Mouse (Mus musculus) MN1 (cell line): Measurements from ENCODE around the gene Bap1.

ENCODE experiments used
- DNase-seq: peaks from one replicate; pipeline ENCODE4 v3.0.0-alpha.2; 2016; ENCODE audit warnings: low spot score

The Bap1 gene

DNA sequence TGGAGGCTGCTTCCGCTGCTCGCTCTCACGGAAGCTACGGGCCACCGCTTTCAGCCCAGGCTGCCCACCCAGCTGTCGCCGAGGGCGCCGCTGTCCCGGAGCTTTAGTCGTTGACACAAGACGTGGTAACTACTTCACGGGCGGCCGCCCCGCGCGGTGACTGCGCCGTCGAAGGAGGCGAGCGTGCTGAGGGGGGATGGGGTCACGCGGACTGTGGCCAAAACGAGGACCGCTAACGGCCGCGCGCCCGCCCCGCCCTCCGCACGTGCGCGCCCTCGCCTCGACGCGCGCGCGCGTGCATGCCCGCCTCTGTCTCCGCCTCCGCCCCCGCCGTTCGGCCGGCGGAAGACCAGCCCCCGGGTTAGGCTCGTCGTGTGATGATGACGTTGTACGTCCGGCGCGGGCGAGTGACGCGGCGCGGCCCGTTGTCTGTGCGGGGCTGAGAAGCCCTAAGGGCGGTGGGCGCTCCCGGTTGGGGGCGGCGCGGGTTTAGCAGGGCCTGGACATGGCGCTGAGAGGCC, at the start of gene Bap1, which contains the start of gene Phf7:
Gene Bap1, plus strand, starts transcription at position 367 of the 521 bp plus-strand sequence.
Gene Phf7, minus strand, starts transcription at position 234 of the 521 bp plus-strand sequence.
- DNase-seq = peak; percentile 96

DNA sequence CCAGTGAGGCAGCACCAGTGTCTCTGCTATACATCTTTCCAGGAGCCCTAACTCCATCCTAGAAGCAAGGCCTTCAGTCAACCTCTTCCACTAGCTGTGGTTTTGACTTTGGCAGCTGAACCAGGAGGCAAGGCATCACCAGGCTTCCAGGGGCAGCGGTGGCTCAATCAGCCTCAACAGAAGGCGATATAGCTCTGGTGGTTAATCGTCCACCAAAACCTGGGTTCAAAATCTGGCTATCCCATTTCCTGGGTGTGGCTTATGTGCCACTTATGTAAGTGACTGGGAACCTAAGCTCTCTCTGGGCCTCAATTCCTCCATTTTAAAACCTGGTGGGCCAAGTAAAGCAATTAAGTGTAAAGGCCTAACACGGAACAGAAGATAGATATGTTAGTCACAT, 46.4 kb upstream of the Bap1 start:
- no peak for DNase-seq

DNA sequence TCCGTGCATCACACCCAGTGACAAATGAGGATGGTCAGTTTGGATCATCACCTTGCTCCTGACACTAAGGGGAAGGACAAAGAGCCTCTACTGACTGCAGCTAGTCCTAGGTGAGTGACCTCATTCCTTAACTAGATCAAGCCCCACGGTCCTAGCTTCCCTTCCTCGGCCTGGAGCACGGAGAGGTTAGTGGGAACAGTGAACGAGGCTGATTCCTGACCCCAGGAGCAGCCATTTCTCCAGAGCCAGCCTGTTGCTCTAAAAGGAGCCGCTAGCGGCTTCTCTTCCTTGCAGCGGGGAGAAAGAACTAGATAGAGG, 46.0 kb upstream of the Bap1 start:
- peak; percentile 64 for DNase-seq

DNA sequence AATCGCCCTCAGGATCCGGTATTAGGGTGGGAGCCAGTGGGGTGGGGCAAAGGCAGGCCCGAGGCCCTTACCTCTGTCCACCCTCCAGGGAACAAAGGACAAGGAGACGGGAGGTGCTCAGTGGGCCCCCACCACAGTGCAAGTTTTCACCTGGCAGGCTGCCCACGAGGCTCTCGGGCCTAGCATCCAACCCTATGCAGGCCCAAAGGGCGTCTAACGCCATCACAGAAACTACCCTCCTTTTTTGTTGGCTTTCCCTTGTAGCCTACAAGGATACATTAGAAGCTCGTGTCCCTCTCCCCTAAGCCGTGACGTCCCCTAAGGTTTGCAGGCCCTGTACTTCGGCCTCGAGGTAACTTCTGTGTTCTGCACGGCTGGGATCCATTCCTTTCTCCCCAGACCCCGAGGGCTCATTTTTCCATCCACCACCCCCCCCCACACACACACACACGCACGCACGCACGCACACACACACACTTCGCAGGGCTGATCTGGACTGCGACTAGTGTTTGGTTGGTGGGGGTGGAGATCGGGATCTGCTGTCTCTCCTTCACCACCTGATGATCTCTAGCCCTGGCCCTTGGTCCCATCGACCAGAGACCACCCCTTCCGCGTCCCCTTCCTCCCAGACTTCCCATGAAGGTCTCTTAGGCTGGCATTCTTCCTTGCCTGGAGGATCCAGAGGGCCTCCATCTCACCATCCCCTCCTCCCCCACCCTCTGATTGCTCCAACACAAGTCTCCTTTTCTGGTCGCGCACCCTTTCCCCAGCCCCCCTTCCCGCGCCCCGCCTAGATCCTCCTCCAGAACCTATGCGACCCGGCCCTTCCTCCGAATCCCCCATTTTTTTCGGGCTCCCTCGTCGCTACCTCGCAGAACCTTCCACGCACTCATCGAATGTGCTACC, 45.4 kb upstream of the Bap1 start:
- DNase-seq = peak; percentile 49

DNA sequence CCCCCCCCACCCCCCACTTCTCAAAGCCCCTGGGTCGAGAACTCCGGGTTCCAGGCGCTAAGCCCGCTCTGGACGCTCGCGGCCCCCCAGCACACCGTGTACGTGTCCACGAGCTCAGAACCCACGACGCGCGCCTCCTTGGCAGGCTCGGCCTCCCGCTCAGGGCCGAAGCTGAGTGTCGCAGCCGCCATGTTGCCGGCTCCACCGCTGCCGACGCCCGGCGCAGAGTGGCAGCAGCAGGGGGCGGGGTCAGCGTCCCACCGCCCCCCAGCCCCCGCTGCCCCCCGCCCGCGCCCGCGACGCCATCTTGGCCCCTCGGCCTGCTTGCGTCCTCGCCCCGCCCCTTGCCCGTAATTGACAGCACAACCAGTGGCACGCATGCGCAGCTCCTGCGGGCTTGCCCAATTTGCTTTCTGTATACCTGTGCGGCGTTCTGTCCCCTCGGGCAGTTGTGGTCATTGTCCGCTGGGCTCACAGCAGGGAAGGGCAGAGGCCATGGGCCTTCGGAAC, 44.7 kb upstream of the Bap1 start:
- peak; percentile 95 for DNase-seq

DNA sequence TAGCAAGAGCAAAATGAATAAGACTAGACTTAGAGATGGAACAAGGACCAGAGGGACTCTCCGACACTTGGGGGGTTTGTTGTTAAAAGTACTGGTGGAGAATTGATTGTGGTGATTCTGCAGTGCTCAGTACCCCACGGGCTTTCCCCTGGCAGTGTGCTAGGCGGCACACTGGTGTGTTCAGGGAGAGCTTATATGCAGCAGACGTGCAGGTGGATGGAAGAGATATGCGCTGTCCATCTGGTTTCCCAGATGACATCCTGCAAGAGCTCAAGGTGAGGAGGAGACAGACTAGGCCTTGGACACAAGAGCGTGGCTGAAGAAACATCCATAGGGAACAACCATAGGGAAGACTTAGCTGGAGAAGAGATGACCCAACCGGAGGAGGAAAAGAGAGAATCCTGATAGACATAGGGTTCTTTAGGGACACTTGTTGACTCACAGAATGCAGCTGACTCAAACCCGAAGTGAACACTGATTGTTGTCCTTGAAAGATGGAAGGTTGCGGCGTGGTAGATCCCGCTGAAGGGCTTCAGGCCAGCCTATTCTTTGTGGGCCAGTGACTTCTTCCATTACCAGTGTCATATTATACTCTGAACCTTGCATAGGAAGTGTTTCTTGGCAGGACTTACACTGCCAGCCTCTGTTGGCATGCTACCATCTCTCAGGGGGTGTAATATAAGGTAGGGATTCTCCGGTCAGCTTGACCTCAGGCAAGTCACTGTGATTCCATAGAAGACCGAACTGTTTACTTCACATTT, 44.0 kb upstream of the Bap1 start:
- peak; percentile 20 for DNase-seq

DNA sequence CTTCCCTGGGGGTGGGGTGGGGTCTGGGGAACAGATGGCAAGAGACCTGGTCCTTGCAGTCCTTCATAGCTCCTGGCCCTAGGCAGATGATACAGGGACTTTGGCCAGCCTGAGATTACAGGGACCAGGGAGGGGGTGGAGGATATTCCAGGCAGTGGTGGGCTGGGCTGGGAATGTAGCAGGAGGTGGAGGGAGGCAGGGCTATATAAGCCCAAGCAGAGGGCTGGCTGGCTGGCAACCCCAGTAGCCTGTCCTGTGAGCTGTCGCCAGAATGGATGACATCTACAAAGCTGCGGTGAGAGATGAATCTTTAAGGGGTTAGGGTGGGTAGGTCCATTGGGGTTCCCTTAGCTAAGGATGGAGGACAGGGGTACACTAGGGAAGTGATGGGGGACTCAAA, 43.2 kb upstream of the Bap1 start, which contains the start of gene Tnnc1:
Gene Tnnc1, plus strand, starts transcription at position 229 of the 400 bp plus-strand sequence.
- DNase-seq = no peak

DNA sequence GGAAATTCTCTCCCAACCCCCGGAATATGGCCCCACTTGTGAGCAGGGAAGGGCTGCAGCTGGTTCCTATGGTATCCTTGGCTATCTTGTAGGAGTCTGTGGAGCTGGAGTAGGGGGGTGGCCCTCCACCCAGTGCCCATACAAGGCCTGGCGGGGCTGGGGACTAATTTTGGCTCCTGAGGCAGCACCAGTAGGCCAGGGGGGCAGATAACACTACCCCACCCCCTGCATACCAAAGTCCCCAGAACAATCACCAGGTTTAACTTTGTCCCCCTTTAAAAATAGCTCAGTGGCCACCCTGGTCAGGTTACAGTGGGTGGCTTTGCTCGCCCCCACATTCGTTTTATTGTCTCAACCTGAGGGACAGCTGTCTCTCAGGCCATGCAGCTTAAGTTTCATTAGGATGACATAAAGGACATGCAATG, 42.1 kb upstream of the Bap1 start:
- DNase-seq = no peak

DNA sequence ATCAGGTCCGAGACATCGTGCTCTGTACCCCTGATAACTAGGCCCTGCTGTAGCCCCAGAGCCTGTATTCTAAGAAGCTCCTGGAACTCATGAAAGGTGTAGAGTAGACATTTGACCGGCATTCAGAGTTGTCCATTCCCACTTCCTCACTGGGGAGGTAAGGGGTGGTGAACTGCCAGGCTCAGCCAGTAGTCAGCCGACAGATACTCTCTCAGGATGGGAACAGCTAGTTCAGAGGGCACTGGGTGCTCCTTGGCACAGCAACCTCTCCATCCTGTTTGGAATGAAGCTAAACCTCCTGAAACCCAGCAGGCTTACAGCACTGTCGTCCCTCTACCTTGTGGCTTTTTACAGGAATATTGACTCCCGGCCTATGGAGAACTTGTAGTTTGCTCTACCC, 39.4 kb upstream of the Bap1 start:
- no peak for DNase-seq

DNA sequence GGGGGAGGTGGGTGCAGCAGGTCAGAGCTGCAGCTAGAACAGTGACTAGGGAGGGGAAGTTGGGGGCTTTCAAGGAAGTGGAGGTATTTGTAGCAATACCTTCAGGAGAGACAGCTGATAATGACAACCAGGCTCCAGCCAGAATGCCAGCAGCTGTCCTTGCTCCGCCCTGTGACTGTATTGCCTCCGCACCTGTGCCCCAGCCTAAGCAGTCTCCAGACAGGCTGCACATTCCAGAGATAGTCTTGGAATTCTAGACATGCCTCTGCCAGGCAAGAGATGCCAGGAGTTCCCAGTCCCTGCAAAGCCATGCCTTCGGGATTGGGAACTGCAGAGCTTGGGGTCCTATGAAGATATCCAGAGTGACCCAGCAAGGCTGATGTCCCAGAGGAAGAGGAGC, 38.8 kb upstream of the Bap1 start:
- no peak for DNase-seq

DNA sequence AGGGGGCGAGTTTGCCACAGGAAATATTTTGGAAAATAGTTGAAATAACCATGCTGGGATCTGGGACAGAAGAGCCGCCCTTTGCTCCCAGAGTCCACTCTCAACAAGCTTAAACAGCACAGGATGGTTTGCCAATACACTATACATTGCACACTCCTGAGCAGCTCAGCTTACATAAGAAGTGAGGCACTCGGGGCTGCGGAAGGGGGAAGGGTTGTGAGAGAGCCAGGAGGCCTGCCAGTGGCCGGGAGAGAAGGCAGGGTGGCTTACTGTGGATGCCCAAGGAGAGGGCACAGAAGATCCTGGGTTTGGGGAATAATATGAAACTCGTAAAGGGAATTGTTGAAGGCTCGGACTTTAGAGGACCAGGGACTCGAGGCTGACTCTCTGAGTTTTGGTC, 37.4 kb upstream of the Bap1 start:
- no peak for DNase-seq

DNA sequence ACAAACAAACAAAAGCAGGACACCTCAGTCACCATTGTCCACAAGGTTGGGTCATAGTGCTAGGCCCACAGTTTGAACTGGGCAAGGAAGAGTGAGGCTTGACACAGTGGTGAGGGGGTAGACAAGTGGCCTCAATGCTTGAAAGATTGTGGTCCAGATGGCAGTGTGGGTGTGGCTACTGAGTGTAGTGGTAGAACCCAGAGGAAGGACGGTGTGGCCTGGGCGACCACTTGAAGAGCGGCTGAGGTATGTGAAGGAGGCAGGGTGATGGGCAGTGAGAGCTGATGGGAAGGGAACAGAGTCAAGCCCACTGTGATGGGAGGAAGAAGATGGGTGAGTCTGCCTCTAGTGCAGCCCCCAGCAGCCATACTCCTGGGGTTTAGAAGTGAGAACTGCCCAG, 36.6 kb upstream of the Bap1 start:
- no peak for DNase-seq

DNA sequence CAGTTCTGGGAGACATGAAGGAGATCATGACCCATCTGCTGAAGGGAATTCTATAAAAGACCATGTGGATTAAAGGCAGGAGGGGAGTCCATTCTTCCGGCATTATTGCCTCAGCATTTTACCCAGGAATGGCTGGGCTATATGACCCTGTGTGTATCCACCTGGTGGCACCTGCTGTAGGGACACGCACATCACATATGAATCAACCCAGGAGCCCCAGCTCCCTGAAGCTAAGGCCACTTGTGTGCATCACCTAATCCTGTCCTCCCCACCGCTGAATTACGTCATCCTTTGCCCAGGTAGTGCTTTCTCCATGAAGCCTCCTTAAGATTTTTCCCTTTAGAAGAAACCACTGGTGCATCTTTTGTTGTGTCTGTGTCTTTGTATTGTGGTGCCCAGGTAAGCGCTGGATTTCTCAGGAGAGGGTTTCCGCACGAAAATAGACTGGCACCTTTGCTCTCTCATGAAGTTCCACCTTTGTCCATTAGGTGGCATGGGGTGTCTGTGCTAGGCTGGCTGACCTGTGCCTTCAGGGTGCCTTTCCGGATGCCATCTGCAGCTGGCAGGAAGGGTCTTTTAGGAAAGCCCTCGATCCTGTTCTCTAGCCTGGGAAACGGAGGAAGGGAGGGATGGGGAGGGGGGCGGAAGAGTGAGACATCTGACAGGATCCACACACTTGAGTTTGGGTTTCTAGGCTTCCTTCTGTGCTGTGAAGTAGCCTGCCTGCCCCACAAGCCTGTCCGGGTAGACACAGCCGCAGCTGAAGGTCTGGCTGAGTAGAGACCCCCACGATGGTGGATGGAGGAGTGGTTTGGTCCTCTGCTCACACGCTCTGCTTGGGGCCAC, 35.9 kb upstream of the Bap1 start:
- peak; percentile 73 for DNase-seq

DNA sequence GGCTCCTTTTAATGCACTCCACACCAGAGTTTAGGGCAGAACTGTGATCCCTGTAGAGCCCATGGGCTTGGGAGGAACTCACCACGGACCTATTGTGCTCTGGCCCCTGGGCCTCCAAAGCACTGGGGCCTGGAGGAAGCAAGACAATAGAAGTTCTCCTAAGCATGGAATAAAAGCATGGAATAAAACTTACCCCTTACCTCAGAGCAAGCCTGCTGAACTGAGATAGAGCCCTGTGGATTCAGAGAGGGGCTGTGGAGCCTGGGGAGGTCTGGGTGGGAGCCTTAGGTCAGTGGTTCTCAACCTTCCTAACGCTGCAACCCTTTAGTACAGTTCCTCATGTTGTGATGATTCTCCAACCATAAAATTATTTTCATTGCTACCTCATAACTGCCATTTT, 34.4 kb upstream of the Bap1 start, which contains the start of gene Nisch:
Gene Nisch, minus strand, starts transcription at position 101 of the 400 bp plus-strand sequence.
- DNase-seq = no peak

DNA sequence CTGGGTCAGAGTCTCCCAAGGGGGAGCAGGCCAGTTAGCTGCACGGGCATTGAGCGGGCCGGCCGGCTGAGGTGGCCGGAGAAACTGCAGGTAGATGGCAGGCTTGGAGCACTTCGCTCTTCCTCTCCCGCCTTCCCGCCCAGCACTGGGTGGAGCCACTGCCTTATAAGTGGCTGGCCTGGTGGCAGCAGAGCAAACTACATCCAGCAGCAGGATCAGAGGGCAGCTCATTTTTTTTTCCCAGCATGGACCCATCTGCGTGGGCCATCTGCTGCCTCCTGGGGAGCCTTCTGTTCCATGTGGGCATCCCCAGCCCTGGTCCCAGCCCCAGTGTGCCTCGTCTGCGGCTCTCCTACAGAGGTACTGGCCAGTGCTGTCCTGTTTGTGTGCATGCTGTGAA, 33.6 kb upstream of the Bap1 start, which contains the start of gene Sema3g:
Gene Sema3g, plus strand, starts transcription at position 195 of the 400 bp plus-strand sequence.
- peak; percentile 88 for DNase-seq

DNA sequence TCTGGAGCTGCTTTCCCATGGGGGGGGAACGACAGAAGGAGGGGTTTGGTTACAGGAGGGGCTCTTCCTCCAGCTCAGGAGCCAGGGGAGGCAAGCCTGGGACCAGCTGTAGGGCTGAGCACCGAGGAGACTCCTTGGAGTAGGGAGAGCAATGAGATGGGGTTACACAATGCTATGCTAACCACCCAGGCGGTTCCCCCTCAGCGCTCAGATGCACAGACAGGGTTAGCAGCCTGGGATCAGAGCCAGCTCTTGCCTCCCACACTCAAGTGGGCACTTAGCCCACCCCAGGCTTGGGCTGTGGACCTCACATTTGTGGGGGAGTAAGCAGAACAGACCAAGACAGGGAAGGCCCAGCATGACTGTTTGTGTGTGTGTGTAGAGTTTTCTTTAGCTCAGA, 24.3 kb upstream of the Bap1 start:
- no peak for DNase-seq

DNA sequence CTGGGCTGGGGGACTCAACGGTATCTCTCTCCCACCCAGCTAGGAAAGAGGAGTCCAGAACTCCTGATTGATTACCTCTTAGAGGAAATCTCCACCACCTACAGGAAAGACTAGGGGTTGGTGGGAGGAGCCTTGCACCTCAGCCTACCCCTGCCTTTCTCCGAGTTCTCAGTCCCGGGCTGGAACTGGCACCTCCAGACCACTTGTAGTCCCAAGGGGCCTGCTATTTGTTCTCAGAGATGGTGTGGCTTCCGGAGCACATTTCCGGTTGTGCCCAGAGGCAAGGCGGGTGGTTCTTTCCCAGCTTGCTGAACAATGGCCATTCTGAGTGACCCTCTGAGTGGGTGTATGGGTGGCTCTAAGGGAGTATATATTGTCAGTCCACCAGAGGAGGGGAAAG, 23.0 kb upstream of the Bap1 start:
- DNase-seq = no peak

DNA sequence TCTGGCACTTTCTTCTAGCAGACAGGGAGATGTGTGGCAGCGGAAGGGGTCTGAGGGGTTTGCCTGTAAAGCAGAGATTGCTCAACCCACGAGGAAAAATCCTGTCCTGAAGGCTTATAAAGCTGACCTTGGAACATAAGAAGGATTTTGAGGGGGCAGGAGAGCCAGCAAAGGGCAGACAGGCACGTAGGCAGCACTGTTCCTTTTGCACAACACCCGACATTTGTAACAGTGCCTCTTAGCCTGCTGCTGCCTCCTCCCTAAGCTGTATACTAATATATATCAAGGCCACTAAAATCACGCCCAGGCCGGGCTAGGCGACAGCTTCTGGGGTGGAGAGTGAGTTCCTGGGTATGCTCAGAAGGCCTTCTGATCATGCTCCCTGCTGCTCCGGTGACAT, 20.8 kb upstream of the Bap1 start:
- no peak for DNase-seq

DNA sequence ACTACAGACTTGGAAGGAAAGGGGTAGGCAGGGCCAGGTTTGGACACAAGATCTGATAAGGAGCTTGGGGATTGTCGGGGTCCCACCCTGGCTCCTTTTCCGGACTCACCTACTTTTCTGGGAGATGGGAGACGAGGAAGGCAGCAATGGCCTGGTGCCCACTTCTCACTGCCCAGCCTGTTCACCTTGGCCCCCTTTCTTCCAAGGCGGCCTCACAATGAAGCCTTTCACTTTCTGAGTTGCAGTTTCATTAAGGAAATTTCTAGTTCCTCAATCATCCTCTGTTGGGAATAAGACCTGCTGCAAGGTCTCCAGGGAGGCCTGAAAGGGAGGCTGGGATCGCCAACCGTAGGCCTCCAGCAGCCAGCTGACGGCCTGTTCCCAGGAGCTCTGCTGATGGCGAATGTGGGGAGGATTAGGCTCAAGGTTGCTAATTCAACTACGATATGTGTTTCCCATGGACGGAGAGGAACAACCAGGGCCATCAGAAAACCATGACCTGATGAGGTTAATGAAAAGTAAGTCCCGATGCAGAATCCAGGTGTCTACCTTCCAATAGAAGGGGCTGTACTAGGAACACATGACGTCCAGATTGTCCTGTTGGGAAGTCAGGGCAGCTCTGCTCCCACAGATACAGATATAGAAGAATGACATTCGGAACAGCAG, 18.7 kb upstream of the Bap1 start:
- DNase-seq = no peak

DNA sequence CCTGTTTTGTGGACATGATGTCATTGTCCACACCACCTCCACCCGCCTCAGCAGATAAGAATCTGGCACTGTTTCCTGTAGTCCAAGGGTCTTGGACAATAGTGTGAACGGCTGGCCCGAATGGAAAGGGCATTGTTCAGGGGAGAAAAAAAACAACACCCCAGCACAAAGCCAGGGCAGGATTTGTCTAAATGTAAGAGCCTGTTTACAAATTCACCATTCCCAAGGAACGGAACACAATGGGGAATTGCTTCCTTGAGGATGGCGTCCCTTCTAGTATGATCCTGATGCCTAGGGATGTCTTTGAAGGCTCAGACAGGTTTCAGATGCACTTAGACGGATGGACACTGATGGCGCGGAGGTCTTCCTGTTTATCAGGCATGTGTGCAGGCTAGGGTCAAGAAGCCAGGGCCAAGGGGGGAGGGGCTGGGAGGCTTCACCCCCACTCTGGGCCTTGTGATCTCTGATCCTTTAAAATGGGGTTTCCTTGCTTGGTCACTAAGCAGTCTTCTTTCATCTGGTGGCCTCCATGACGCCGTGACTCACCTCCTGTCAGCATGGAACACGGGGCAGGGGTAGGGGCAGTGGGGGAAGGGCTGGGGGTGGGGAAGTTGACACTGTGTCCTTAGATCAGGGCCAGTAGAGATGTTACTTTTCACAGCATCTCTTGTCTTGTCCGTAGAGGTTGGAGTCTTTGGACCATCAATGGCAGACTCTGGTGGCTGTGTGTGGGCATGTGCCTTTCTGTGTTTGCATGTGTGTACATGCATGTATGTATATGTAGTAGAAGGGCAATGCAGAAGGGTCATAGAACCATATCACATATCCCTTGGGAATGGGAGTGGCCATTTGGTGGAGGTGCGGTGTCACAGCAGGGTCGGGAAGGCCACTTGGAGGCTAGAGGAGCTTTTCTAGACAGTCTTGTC, 17.9 kb upstream of the Bap1 start:
- peak; percentile 17 for DNase-seq
